Mouse (Mus musculus) retina, adult 2 months (tissue): Measurements from ENCODE around the gene Lrrc4c.

Source experiments
- DNase-seq: peaks from one replicate; pipeline ENCODE4 v3.0.0-alpha.2; 2012; ENCODE audit warnings: low read depth, low spot score

Gene Lrrc4c

GRCm38 (mm10) chr2:97234074-97234473, 916.1 kb downstream of the Lrrc4c start:
- DNase-seq, result no peak

- DNase-seq, result no peak
These were observed 956.7 kb downstream of the Lrrc4c start for GRCm38 (mm10) chr2:97274651-97275050.

- DNase-seq, result no peak
These were observed 967.0 kb downstream of the Lrrc4c start for GRCm38 (mm10) chr2:97284986-97285385.

- DNase-seq, result no peak
These were observed 976.2 kb downstream of the Lrrc4c start for GRCm38 (mm10) chr2:97294216-97294615.

- peak; percentile 11 for DNase-seq
These were observed 981.7 kb downstream of the Lrrc4c start for GRCm38 (mm10) chr2:97299704-97300103.

- DNase-seq, result no peak
These were observed 1000.0 kb downstream of the Lrrc4c start for GRCm38 (mm10) chr2:97318008-97318407.

- DNase-seq, result no peak
These were observed 1000.6 kb downstream of the Lrrc4c start for GRCm38 (mm10) chr2:97318536-97318935.

- DNase-seq, result no peak
These were observed 1014.2 kb downstream of the Lrrc4c start for GRCm38 (mm10) chr2:97332084-97332682.

- DNase-seq, result no peak
These were observed 1021.7 kb downstream of the Lrrc4c start for GRCm38 (mm10) chr2:97339627-97340026.

GRCm38 (mm10) chr2:97361235-97361634, 1043.3 kb downstream of the Lrrc4c start:
- no peak for DNase-seq

- DNase-seq, result no peak
These were observed 1052.0 kb downstream of the Lrrc4c start for GRCm38 (mm10) chr2:97369978-97370377.

GRCm38 (mm10) chr2:97391437-97391836, 1073.5 kb downstream of the Lrrc4c start:
- no peak for DNase-seq

- no peak for DNase-seq
These were observed 1073.9 kb downstream of the Lrrc4c start for GRCm38 (mm10) chr2:97391876-97392275.

- no peak for DNase-seq
These were observed 1095.1 kb downstream of the Lrrc4c start for GRCm38 (mm10) chr2:97413066-97413465.

- DNase-seq, result no peak
These were observed 1096.7 kb downstream of the Lrrc4c start for GRCm38 (mm10) chr2:97414416-97415362.

GRCm38 (mm10) chr2:97434140-97434539, 1116.2 kb downstream of the Lrrc4c start:
- DNase-seq, result no peak

GRCm38 (mm10) chr2:97435616-97436015, 1117.6 kb downstream of the Lrrc4c start:
- no peak for DNase-seq

GRCm38 (mm10) chr2:97437767-97438166, 1119.8 kb downstream of the Lrrc4c start:
- DNase-seq, result no peak

GRCm38 (mm10) chr2:97463573-97463972, 1145.6 kb downstream of the Lrrc4c start:
- no peak for DNase-seq

GRCm38 (mm10) chr2:97466243-97466793, 1148.3 kb downstream of the Lrrc4c start:
- DNase-seq, result peak; percentile 64

GRCm38 (mm10) chr2:97467031-97467549, 1149.1 kb downstream of the Lrrc4c start:
- no peak for DNase-seq

- DNase-seq, result no peak
These were observed 1149.7 kb downstream of the Lrrc4c start for GRCm38 (mm10) chr2:97467664-97468063.
